Mouse (Mus musculus) macrophage (primary cell): ENCODE measurements around the gene Shb. TPM values are rescaled to one million over a fixed set of nuclear protein-coding genes. Genes with fewer than 3 reads are reported as not detected.

Experiments
- H3K27ac ChIP-seq: fragments of 350-480 bp; formaldehyde crosslinking; 2 replicates; pipeline ENCODE4 v1.9.0; 2021
- H3K36me3 ChIP-seq: fragments of 350-480 bp; formaldehyde crosslinking; 2 replicates; pipeline ENCODE4 v1.9.0; 2021; ENCODE audit errors: inconsistent target
- H3K4me3 ChIP-seq: fragments of 350-480 bp; formaldehyde crosslinking; 2 replicates; pipeline ENCODE4 v1.9.0; 2021; ENCODE audit errors: inconsistent target
- H3K79me2 ChIP-seq: fragments of 350-480 bp; formaldehyde crosslinking; 2 replicates; pipeline ENCODE4 v1.9.0; 2021; ENCODE audit errors: inconsistent target
- WGBS: methylation state at CpG from one replicate; pipeline ENCODE4 v1.1.7; 2026; ENCODE audit warnings: inconsistent platforms; ENCODE audit not compliant: missing documents; 5-methylcytosine and 5-hydroxymethylcytosine counted together
- polyA plus RNA-seq: library from polyadenylated mRNA; stranded (reverse); fragments of 250-400 nt; gene quantifications from 3 replicates; pipeline ENCODE4 v1.2.4, GENCODE M21; 2018; ENCODE audit warnings: inconsistent platforms

Gene Shb
- polyA plus RNA-seq, 1 experiment from 2014 or later, result 3.2 TPM

- Histone ChIP-seq H3K4me3 (no peak overlapping the region), H3K27ac (no peak overlapping the region)
- 94% methylated on average over 9 of the region's 9 CpGs for WGBS
These were observed 10.3 kb downstream of the Shb start for GRCm38 (mm10) chr4:45521705-45522582.

DNA sequence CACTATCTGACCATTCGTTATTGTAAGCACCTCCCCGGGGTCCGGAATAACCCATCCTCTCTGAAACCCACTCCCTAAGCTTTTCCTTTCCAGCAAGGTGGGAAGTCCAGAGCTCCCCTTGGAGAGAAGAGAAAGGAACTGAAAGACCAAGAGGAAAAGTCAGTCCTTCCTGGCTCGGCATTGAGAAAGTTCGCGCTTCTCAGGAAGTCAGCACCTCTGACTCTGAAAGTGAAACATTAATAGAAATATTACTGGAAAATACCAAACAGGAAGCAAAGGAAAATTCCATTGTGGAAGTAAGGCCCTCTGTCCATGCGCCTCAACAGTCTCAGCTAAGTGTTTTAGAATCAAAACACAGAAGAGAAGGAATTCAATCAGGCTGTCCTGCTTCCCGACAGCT is 11.9 kb downstream of the Shb start:
- no peak overlapping the region for H3K27ac ChIP-seq
- H3K36me3 ChIP-seq, result no peaks in the 10 kb centered on the region
- WGBS, result 11% methylated on average over 8 of the region's 8 CpGs
- no peak overlapping the region for H3K4me3 ChIP-seq
- no peaks in the 10 kb centered on the region for H3K79me2 ChIP-seq

More at GRCm38 (mm10) chr4:45521705-45522582, 10.3 kb downstream of the Shb start:
- H3K36me3 ChIP-seq, result no peaks in the 10 kb centered on the region
- no peaks in the 10 kb centered on the region for H3K79me2 ChIP-seq

GRCm38 (mm10) chr4:45517399-45517798 is 14.9 kb downstream of the Shb start:
- 93% methylated on average over 4 of the region's 4 CpGs for WGBS
- Histone ChIP-seq H3K27ac (no peak overlapping the region), H3K79me2 (no peaks in the 10 kb centered on the region), H3K36me3 (no peaks in the 10 kb centered on the region), H3K4me3 (no peak overlapping the region)

DNA sequence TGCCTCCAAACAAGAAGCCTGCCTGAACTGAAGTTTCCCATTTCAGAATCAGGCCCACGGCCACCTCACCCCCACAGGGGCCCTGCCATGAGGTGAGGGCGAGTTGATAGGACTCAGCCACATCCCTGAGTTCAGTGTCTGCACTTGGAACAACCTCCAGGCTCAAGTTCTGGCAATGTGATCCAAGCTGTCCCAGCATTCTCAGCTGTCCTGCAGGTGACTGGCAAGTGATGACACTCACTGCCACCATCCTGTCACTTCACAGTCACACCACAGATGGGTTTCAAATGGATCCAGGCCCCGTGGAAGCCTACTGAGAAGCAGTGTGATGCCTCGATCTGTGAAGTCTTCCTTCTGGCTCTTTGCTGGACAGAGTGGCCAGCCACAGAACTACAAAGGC is 16.4 kb downstream of the Shb start:
- Histone ChIP-seq H3K36me3 (no peaks in the 10 kb centered on the region), H3K79me2 (no peaks in the 10 kb centered on the region), H3K27ac (no peak overlapping the region), H3K4me3 (no peak overlapping the region)
- 95% methylated on average over 4 of the region's 4 CpGs for WGBS

DNA sequence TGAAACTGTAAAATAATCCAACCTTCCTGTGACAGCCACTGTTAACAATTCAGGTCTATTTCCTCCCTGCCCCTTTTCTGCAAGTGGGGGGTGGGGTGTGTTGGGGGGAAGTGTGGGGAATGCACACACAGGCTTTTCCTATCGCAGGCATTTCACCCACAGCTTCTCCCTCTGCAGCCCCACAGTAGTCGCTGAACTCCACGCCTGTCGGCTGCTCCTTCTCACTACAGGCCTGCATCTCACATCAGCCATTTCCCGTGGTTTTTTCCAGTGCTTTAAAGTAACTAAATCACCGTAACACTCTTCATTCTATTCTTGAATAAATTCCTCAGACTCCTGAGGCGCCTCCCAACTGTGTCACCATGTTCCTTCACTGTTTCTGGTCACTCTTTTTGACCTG is 17.9 kb downstream of the Shb start:
- Histone ChIP-seq H3K27ac (peak overlapping the region; percentile 46), H3K79me2 (no peaks in the 10 kb centered on the region), H3K36me3 (no peaks in the 10 kb centered on the region), H3K4me3 (no peak overlapping the region)
- 40% methylated on average over 7 of the region's 7 CpGs for WGBS

GRCm38 (mm10) chr4:45513791-45514293 is 18.4 kb downstream of the Shb start:
- WGBS, result 7% methylated on average over 10 of the region's 10 CpGs
- Histone ChIP-seq H3K79me2 (no peaks in the 10 kb centered on the region), H3K36me3 (no peaks in the 10 kb centered on the region), H3K4me3 (no peak overlapping the region), H3K27ac (peak overlapping the region; percentile 46)

DNA sequence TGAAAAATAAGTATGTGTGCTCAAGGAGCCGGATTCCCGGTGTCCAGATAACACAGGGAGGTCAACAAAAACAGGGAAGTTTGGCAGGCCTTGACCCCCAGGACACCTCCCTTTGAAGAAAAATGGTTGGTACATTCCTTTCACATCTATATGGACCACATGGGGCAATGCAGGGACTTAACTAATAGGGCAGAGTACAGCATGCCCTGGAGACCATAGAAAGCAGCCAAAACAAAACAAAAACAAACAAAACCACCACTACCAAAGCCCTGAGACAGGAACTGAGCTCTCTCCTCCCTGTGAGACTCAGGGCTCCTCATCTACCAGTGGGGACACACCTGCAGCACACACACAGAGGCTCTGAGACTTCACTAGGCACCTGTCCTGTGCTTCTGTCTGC is 18.9 kb downstream of the Shb start:
- 91% methylated on average over 2 of the region's 2 CpGs for WGBS
- Histone ChIP-seq H3K79me2 (no peaks in the 10 kb centered on the region), H3K27ac (peak overlapping the region; percentile 46), H3K4me3 (no peak overlapping the region), H3K36me3 (no peaks in the 10 kb centered on the region)

DNA sequence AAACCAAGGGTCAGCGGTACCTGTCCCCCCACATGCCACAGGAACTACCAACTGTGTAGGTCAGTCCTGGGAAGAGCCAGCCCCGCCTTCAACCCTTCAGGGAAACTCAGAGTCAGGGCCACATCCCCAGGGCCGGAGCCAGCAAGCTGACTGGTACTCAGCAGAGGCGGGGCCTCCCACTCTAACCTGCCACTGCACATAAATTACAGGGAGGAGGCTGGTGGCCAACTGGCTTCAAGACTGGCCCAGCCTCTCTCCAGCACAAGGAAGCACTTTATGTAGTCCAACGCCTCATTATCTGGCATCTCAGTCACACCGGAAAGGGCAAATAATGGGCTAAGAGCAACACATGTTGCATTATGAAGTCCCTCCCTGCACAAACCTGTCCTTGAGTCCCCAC is 22.1 kb downstream of the Shb start:
- no peaks in the 10 kb centered on the region for H3K36me3 ChIP-seq
- no peaks in the 10 kb centered on the region for H3K79me2 ChIP-seq
- 58% methylated on average over 6 of the region's 6 CpGs for WGBS
- no peak overlapping the region for H3K4me3 ChIP-seq
- no peak overlapping the region for H3K27ac ChIP-seq

DNA sequence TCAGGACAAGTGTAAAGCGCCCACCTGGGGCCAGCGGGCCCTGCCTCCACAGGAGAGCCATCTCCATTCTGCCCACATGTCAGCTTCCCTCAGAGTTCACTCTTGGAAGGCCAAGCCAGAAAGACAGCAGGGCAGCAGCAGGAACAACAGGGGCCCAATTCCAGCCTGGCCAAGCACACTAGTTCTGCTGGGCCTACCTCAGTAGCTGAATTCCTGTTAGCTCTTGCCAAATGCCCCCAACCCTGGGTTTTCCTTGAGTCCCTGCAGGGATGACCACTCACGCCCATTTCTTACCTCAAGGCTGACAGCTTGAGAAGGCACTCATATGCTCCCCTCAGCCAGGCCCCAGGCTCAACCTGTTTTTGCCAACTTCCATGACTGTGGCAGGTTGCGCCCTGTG is 22.9 kb downstream of the Shb start:
- Histone ChIP-seq H3K27ac (no peak overlapping the region), H3K36me3 (no peaks in the 10 kb centered on the region), H3K79me2 (no peaks in the 10 kb centered on the region), H3K4me3 (no peak overlapping the region)
- WGBS, result 100% methylated on average over 4 of the region's 4 CpGs

- 82% methylated on average over 6 of the region's 6 CpGs for WGBS
- Histone ChIP-seq H3K4me3 (no peak overlapping the region), H3K36me3 (no peaks in the 10 kb centered on the region), H3K27ac (no peak overlapping the region), H3K79me2 (no peaks in the 10 kb centered on the region)
These were observed 23.8 kb downstream of the Shb start for GRCm38 (mm10) chr4:45508469-45508868.

GRCm38 (mm10) chr4:45507476-45507875 is 24.8 kb downstream of the Shb start:
- 90% methylated on average over 1 of the region's 1 CpGs for WGBS
- H3K4me3 ChIP-seq, result no peak overlapping the region
- H3K79me2 ChIP-seq, result no peaks in the 10 kb centered on the region
- H3K27ac ChIP-seq, result no peak overlapping the region
- H3K36me3 ChIP-seq, result no peaks in the 10 kb centered on the region

DNA sequence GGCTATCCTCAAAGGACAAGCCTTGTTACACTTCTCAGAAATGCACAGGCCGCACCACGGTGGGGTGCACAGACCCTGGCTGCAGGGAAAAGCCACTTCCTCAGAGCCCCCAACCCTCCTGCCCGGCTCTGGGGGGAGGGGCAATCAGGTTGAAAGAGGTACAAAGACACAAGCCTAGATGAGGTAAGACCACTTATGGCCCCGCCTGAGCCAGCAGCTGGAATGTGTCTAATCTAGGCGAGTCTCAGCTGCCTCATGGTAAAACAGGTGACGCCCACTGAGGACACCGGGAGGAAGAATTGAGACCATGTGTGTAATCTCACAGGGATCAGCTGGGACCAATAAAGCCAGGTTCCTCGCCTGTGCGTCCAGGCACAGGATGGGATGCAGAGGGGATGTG is 25.2 kb downstream of the Shb start:
- Histone ChIP-seq H3K4me3 (no peak overlapping the region), H3K27ac (no peak overlapping the region), H3K36me3 (no peaks in the 10 kb centered on the region), H3K79me2 (no peaks in the 10 kb centered on the region)
- WGBS, result 92% methylated on average over 9 of the region's 9 CpGs

DNA sequence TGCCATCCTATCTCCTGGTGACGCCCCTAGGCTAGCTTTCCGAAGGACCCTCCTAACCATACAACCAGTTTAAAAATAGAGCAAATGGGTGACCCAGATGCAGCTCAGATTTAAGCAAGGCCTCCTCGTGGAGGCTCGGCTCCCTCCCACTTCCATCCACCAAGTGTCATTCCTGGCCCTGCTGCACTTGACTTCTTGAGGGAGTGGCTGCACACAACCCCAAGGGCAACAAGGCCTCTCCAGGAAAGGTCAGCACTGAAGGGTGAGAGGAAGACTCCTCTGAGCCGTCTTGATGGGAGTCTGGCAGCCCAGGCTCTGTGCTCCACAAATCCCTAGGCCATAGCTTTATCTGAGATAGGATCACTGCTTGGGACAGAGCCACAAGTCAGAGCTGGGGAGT is 25.7 kb downstream of the Shb start:
- WGBS, result 93% methylated on average over 5 of the region's 5 CpGs
- Histone ChIP-seq H3K4me3 (no peak overlapping the region), H3K79me2 (no peaks in the 10 kb centered on the region), H3K36me3 (no peaks in the 10 kb centered on the region), H3K27ac (no peak overlapping the region)

GRCm38 (mm10) chr4:45505671-45506070 is 26.6 kb downstream of the Shb start:
- Histone ChIP-seq H3K4me3 (no peak overlapping the region), H3K36me3 (no peaks in the 10 kb centered on the region), H3K27ac (no peak overlapping the region), H3K79me2 (no peaks in the 10 kb centered on the region)
- WGBS, result 97% methylated on average over 2 of the region's 2 CpGs

GRCm38 (mm10) chr4:45505191-45505590 is 27.1 kb downstream of the Shb start:
- Histone ChIP-seq H3K27ac (no peak overlapping the region), H3K36me3 (no peaks in the 10 kb centered on the region), H3K4me3 (no peak overlapping the region), H3K79me2 (no peaks in the 10 kb centered on the region)
- WGBS, result 90% methylated on average over 6 of the region's 6 CpGs
